Mouse (Mus musculus): ENCODE results near the gene Sox6. TPM values are rescaled to one million over a fixed set of nuclear protein-coding genes. Genes with fewer than 3 reads are reported as not detected.

The Sox6 gene
- polyA plus RNA-seq, 1 experiment from 2014 or later, result 40.6 TPM

Other genes with a start within 250 kb of the Sox6 start
- 271 and 275 TPM in 2 replicates for gene 1110004F10Rik, start 601 bp upstream of the Sox6 start, polyA plus RNA-seq (2014; fragmentation: Nextera tagmentation; extraction: Ambion mirVana)
- gene Gm4353, start 45.8 kb upstream of the Sox6 start, polyA plus RNA-seq (2014; fragmentation: Nextera tagmentation; extraction: Ambion mirVana), result 0.71 and 1.2 TPM in 2 replicates